Mouse (Mus musculus): ENCODE data around the gene Gm12394.
"Not testable (repeated sequence)": the region's sequence is repeated elsewhere in the genome, so short reads cannot be mapped to it uniquely, and the experiment has no call there.

Gene Gm12394

DNA sequence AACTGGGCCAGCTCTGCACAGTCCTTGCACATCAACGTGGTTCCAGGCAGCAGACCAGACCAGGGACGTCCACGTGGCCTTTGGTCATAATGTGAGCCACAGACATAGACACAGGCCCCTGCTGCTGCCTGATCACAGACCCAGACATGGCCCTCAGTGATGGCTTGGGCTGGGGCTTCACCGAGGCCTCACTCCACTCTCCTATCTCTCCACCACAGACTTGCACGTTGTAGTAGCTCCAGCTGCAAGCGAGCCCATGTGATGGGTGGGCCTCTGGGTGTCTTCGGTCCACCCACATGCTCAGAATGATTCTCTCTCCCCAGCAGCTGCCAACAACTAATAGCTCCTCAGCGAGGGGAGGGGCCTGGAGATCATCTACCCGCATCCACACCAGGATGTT, 3.9 kb upstream of the Gm12394 start:
- not testable (repeated sequence) for DNase-seq (ENCODE audit: low spot score)

DNA sequence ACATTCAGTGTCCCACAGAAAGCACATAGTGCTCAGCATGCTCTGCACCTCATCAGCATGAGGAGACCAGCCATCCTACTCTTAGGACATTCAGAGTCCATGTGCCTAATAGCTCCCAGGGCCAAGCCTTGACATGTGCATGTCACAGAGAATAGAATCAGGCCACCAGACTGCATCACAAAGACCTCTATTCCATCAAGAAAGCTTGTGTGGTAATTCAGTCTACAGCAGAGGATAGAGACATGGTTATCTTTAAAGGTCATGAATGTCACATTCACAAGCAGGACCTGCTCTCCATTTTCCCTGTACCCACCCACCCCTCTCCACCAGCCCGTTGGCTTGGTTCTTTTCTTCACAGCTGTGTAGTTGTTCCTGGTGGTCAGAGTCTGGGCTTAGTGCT, 2.8 kb downstream of the Gm12394 start, which contains the start of gene Fam205a1:
Gene Fam205a1, minus strand, starts transcription at position 101 of the 400 bp plus-strand sequence.
- not testable (repeated sequence) for DNase-seq (ENCODE audit: low spot score)

DNA sequence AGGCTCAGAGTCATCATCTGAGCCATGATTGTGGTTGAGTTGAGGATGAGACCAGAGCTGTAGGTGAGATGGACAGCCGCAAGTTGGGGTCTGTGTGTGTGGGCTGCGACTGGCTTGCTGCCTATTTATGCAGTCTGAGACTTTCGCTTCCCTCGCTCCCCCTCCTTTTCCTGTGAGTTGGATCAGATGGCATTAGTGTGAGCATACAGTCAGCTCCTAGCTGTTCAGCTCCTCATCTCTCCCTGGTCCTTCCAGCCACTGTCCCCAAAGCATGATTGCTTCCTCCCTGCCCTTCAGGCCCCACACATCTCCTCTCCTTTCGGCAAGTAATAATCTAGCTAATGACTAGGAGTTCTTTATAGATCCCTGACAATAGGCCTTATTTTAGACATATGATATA, 82.7 kb downstream of the Gm12394 start, which contains the start of gene Ccl21a:
Gene Ccl21a, minus strand, starts transcription at position 101 of the 400 bp plus-strand sequence.
- not testable (repeated sequence) for DNase-seq (ENCODE audit: low spot score)

DNA sequence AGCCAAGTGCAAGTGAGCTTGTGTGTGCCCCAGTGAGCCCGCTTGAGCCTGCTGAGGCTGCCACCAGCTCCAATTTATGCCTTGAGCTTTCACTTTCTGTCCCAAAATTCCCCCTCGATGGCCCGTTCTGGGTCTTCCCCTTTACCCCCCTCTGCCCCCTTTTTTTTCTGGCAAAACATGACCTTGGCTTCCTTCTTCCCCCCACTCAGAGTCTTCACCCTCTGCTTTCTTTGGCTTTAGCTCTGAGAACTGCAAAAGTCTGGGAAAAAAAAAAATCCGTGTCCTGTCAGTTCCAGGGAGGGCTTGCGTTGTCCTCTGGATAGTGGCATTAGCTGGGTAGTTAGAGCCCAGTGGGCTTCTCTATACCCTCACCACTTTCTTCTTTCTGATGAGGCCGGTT, 100.1 kb downstream of the Gm12394 start, which contains the start of gene Ccl19:
Gene Ccl19, minus strand, starts transcription at position 101 of the 400 bp plus-strand sequence.
- not testable (repeated sequence) for DNase-seq (ENCODE audit: low spot score)

DNA sequence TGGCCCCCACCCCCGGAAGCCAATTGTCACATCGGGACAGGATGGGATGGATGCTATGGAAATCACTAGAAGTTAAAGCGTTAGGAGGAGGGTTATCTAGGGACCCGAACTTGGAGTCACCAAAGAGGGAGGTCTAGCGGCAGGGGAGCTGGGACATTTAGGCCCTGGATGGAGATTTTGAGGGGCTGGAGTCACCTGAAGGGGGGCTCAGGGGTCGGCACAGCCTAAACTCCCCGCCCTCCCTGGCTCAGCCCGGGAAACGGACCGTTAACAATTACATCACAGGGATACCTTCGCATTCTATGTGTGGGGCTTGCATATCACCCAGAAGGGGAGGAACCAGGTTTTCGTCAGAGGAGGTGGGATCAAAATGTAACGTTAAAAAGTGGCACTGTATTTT, 121.3 kb downstream of the Gm12394 start, which contains the start of gene 4930578G10Rik:
Gene 4930578G10Rik, plus strand, starts transcription at position 301 of the 400 bp plus-strand sequence.
- not testable (repeated sequence) for DNase-seq (ENCODE audit: low spot score)

Data from ovary, postnatal 10 days (tissue).